Comparison of ENCODE assay signal across 8 mouse cellular contexts in genomic region chr9:63758641-63759391, GRCm38 (mm10). TPM values are rescaled to one million over a fixed set of nuclear protein-coding genes. Genes with fewer than 3 reads are reported as not detected.
DNase-seq lines count a peak whose midpoint lies in the region; ATAC-seq and TF ChIP-seq lines count a peak whose summit lies in the region.

No protein-coding gene starts in this region.

- no peaks in the 10 kb centered on the region for H3K36me3 ChIP-seq in testis, adult 2 months (ENCODE audit: control insufficient read depth, insufficient read depth, low read length)
- H3K36me3 ChIP-seq in erythroblast, embryonic 14.5 days (ENCODE audit: control insufficient read depth), result no peaks in the 10 kb centered on the region; the same call in 1 of the 2 replicates
- no peaks in the 10 kb centered on the region for H3K36me3 ChIP-seq in kidney, adult 2 months (ENCODE audit: control insufficient read depth, insufficient read depth, low read length)

- TF ChIP-seq CTCF in testis, adult 2 months (IDR thresholded peaks at IDR 0.05; ENCODE audit: control insufficient read depth, insufficient read depth, insufficient replicate concordance, low read depth, low read length), result no peak
- TF ChIP-seq CTCF in kidney, adult 2 months (conservative IDR thresholded peaks at IDR 0.05; ENCODE audit: insufficient read depth, insufficient read length, low read depth, low read length), result no peak

- H3K9me3 ChIP-seq in erythroblast, embryonic 14.5 days (ENCODE audit: control insufficient read depth, low read length), result peaks cover 5% of the 10 kb centered on the region

- H3K27me3 ChIP-seq in testis, adult 2 months (ENCODE audit: control insufficient read depth, insufficient read depth, low read length), result no peaks in the 10 kb centered on the region
- H3K27me3 ChIP-seq in erythroblast, embryonic 14.5 days (ENCODE audit: control insufficient read depth), result no peaks in the 10 kb centered on the region
- H3K27me3 ChIP-seq in kidney, adult 2 months (replicated peaks; ENCODE audit: control insufficient read depth, insufficient read depth, low read length), result no peaks in the 10 kb centered on the region

- no peak for DNase-seq in testis, postnatal 14 days (ENCODE audit: low spot score)
- DNase-seq in kidney, adult 2 months, result peak; percentile 73
- DNase-seq in spleen, postnatal 36 days (ENCODE audit: low spot score in 2 of 2), result peak; percentile 82 to 87
- no peak for DNase-seq in left cerebral cortex, adult 18-20 months (ENCODE audit: low spot score in 2 of 2)
- no peak for DNase-seq in layer of hippocampus, postnatal 25 days (ENCODE audit: extremely low spot score in 1 of 2, low spot score in 1 of 2)

- no peak for TF ChIP-seq POLR2A in testis, adult 2 months (IDR thresholded peaks at IDR 0.05; ENCODE audit: control insufficient read depth, low read depth, low read length)
- no peak for TF ChIP-seq POLR2A in kidney, adult 2 months (IDR thresholded peaks at IDR 0.05; ENCODE audit: low read depth, low read length)

- peak; percentile 3; the same call in 1 of the 2 replicates for ATAC-seq in megakaryocyte, adult 5-6 weeks (ENCODE audit: poor library complexity, severe bottlenecking)

- H3K4me3 ChIP-seq in testis, adult 2 months (ENCODE audit: control insufficient read depth, low read depth, low read length), result peak overlapping the region; percentile 86
- peak overlapping the region; percentile 82 for H3K4me3 ChIP-seq in erythroblast, embryonic 14.5 days (replicated peaks)
- H3K4me3 ChIP-seq in kidney, adult 2 months (ENCODE audit: insufficient read depth, low read depth, low read length), result peak overlapping the region; percentile 82

- WGBS in kidney, adult 2 months, result 17% methylated on average over 23 of the region's 23 CpGs

- H3K27ac ChIP-seq in testis, adult 2 months (ENCODE audit: control insufficient read depth, insufficient read depth, low read depth, low read length), result peak overlapping the region; percentile 22; the same call in 1 of the 2 replicates
- peak overlapping the region; percentile 94 for H3K27ac ChIP-seq in kidney, adult 2 months (ENCODE audit: insufficient read depth, low read depth, low read length)

- peaks cover 8% of the 10 kb centered on the region for H3K4me1 ChIP-seq in testis, adult 2 months (ENCODE audit: control insufficient read depth, insufficient read depth, low read length)
- H3K4me1 ChIP-seq in erythroblast, embryonic 14.5 days (ENCODE audit: control insufficient read depth), result peaks cover 69% of the 10 kb centered on the region
- H3K4me1 ChIP-seq in kidney, adult 2 months (ENCODE audit: control insufficient read depth, insufficient read depth, low read length), result peaks cover 29% of the 10 kb centered on the region

RNA-seq across cellular contexts. Expression of gene Smad3, which starts 1.0 kb away (rescaled TPM):
- polyA plus RNA-seq in testis, adult 2 months (2012; rRNA removed), result 3.6 and 6.1 TPM in 2 replicates
- polyA plus RNA-seq in erythroblast, embryonic 14.5 days (2012), result 0.06 and 0.24 TPM in 2 replicates
- 33.5 and 37.0 TPM in 2 replicates for polyA plus RNA-seq in kidney, adult 2 months (2012; rRNA removed)
- total RNA-seq in megakaryocyte, adult 5-6 weeks (2015), result 9.1 and 15.0 TPM in 2 replicates
- 9.7 and 12.7 TPM in 2 replicates for total RNA-seq in megakaryocyte, adult 5-6 weeks (2017)
- total RNA-seq in left cerebral cortex, adult 18-20 months (2021), result 10 to 100 TPM; 58.2 to 70.2 TPM
- 10 to 100 TPM; 38.0 to 44.6 TPM for total RNA-seq in layer of hippocampus, postnatal 25 days (2021)

Comparison
In these comparisons a context has a peak if more than half of its experiments do, and no peak if none do; other contexts are left out.
1. DNase-seq: peak in kidney, adult 2 months (single experiment) and spleen, postnatal 36 days (2 of 2); none in testis, postnatal 14 days (single experiment), left cerebral cortex, adult 18-20 months (0 of 2) and layer of hippocampus, postnatal 25 days (0 of 2).
2. Peak in every context shown above with its lines, with median percentiles within 50 percentile points of each other: H3K4me3 ChIP-seq.